Mouse (Mus musculus): ENCODE data around the gene Cfap206.

- TF ChIP-seq CTCF (IDR thresholded peaks at IDR 0.05; ENCODE audit: control insufficient read depth, insufficient read depth, insufficient read length) (no peak), MAX (IDR thresholded peaks at IDR 0.05) (no peak)
These were observed 42.0 kb downstream of the Cfap206 start for GRCm38 (mm10) chr4:34688021-34688420.

Measured in C2C12 (cell line).